Mouse (Mus musculus) adrenal gland, postnatal 10 days (tissue): Measurements from ENCODE around the gene Uggt2. TPM values are rescaled to one million over a fixed set of nuclear protein-coding genes. Genes with fewer than 3 reads are reported as not detected.
"Not testable (repeated sequence)": the region's sequence is repeated elsewhere in the genome, so short reads cannot be mapped to it uniquely, and the experiment has no call there.

Source experiments
- DNase-seq: peaks from one replicate; pipeline ENCODE4 v3.0.0; 2021; ENCODE audit warnings: mixed read lengths
- total RNA-seq, 2 experiments: library from RNA; stranded (reverse); gene quantifications; 2 replicates each; pipeline ENCODE4 v1.2.3; 2021

Uggt2 gene
- total RNA-seq, 2 experiments from 2014 or later = 9.7 to 11.6 TPM

DNA sequence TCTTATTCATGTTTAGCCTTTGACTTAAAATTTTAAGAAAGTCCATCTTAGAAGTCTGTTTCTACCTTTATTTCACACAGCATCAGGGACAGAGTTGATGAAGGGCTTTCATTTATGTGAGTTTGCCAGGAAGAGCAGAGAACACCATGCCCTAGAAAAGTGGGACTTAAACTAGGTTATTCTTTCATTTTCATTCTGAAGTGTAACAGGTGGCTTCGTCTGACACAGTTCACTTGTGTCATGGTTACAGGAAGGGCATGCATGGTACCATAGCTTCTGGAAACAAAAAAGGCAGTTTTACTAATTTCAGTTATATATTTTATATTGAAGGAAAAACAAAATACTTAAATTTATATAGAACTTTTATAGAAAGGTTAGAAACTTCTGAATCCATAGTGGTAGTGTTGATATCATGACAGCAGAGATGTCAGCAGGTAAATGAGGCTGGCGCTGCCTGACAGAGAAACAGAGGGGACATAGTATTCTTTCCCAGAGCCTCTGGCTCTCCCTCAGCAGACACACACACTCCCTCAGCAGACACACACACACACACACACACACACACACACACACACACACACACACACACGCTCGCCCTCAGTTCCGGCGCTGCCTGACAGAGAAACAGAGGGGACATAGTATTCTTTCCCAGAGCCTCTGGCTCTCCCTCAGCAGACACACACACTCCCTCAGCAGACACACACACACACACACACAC, 117.4 kb downstream of the Uggt2 start:
- DNase-seq = not testable (repeated sequence)

DNA sequence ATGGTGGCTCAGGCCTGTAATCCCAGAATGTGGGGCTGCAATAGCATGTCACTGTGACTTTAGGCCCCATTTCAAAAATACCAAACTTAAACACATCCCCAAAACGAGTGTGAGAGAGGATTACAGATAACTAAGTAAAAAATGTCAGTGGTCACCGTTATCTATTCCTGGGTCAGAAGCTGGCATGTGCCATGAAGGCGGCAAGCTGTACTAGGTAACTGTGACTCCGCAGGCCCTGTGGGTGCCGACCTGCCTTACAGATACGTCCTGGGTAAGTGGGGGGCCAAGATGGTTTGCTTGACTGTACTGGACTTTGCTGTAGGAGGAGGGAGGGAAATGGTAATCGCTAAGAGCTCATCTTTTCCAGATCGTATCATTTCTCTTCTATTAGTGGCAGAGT, 118.3 kb downstream of the Uggt2 start:
- DNase-seq = no peak

DNA sequence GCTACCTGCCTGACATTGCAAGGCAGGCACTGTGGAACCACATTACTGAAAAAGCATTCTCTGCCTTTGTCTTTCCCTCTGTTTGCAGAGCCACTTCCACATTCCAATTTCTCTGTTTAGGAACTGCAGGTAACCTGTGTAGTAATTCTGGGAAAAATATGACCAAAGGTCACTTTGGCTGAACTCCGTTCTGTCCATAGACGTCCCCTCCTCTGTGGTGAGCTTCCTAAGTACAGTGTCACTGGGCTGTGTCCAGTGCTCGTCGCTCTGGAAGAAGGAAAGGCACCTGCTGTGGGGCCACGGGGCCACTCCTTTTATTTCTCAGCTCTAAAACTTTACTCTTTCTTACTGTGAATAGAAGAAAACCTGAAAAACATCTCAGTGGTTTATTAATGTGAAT, 118.9 kb downstream of the Uggt2 start:
- DNase-seq = no peak

DNA sequence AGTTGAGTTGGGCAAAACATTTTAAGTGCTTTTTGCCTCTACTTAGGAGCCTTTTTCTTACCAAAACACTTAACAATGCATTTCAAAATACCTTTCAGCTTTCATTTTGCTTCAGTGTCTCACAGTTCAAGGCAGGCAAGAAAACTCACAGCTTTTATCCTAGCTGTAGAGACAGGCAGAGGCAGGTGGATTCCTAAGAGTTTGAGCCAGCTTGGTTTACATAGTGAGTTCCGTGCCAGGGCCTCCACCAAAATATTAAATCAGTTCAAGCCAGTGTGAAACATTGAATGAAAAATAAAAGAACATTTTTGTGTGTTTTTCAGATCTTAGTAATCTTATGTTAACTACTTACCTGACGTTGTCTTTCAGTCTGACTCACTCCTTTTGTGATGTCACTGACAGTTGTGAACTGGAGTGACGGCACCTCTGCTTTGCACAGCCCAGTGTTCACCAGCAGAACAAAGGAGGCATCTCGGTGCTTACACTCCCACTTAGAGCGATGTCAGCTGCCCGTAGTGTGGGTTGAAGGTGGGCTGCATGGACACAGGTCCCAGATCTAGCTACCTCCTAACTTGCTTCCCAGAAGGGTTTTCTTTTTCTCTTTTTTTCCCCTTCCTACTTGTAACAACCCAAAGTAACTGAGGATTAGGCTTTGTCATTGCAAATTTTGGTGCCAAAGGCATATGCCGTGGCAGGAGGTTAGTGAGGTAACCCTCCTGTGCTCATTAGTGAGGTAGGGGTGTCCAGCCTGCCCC, 119.5 kb downstream of the Uggt2 start:
- no peak for DNase-seq

DNA sequence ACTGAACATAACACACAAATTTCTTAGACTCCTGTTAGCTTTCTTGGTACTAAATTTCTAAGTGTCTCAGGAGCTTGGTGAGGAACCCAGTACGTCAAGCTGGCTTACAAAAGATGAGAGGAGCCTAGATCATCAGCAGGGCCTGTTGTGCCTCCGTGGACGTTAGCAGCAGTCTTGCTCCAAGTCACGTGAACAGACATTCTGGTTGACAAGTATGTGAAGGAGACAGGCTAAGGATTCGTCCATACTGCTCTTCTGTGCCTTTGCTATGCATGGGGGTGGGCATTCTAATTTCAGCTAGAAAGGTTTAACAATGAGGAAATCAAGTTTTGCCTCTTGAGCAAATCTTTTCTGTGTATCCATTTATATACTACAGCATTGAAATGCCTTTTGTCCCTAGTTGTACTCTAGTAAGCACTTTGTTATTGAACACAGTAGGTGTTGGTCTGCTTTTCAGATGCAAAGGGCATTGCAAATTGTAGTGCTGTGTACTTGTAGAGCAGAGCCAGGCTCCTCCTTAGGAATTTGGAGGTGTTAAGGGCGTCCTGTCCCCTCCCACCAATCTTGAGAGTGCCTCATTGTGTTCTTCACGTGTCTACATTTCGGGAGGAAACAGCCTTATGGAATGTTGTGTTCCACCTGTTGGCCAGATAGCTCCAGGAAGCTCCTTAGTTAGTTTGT, 122.0 kb downstream of the Uggt2 start:
- no peak for DNase-seq

DNA sequence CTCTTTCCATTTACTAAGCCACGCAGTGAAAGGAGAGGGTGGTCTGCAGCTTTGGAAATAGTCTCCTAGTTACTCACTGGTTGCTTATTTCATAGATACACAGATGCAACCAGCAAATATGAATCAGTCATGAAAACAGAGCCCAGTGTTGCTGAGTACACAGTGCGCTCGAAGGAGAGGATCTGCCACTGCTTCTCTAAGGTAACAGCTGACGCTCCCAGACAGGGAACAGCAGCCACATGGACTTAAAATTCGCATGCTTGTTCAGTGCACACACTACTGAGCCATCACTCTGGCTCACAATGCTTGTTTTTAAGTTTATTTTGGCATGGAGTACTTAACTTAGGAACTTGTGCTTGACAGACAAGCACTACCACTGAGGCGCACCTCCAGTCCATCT, 127.0 kb downstream of the Uggt2 start:
- no peak for DNase-seq

DNA sequence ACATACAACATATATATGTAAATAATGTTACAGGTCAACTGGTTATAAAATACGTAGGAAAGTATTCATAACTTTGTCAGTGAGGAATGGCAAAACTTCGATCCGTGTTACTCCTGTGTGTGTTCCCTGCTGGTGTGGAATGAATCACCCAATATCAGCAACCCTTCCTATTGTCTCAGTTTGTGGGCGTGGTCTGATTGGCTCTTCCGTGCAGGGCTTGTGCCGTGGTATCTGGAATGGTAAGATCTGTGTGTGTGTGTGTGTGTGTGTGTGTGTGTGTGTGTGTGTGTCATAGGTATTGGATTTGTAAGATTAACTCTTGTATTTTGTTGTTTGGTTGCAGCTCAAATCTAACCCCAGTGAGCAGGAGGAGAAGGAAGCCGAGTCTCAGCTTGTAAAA, 131.6 kb downstream of the Uggt2 start:
- no peak for DNase-seq

DNA sequence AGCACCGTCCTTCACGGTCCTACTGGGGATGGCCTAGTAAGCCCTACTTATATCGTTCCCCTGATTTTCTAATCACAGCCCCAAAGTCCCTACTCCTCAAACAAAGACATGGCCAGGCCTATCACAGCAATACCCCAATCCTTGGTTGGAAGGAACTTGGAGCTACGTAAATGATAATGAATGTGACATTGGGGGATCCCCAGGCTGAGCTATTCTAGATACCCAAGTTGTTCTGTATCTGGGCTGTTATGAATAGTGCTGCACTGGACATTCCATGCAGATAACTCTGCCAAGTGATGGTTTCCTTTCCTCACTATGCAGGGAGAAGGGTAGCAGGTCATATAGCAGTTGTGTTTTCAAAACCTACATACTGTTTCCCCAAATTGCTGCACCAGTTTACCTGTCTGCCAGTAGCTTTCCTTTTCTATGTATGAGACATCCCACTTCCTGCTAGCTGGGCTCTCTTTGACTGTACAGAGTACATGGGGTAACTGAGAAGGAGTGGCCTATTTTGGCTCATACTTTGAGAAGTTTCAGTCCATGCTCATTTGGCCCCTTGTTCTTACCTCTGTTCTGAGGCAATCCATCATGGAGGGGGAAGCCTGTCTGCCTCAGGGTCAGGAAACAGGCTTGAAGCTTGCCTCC, 133.8 kb downstream of the Uggt2 start:
- DNase-seq = no peak

DNA sequence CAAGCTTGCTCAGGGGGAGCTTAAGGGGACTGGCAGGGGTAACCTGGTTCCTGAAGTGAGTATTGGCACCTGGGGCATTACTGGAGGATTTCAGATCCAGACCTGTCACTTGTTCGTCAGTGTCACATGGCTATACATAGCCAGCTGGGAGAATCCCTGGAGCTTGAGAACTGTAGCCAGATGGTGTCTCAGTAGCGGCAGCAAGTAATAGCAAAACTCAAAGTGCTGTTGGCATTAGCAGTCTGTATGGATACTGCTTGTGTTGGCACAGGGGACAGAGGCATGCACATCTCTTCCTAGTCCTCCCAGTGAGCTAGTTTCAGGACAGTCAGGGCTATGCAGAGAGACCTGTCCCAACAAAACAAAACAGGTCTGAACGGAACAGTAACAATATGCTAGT, 141.2 kb downstream of the Uggt2 start:
- DNase-seq = no peak

DNA sequence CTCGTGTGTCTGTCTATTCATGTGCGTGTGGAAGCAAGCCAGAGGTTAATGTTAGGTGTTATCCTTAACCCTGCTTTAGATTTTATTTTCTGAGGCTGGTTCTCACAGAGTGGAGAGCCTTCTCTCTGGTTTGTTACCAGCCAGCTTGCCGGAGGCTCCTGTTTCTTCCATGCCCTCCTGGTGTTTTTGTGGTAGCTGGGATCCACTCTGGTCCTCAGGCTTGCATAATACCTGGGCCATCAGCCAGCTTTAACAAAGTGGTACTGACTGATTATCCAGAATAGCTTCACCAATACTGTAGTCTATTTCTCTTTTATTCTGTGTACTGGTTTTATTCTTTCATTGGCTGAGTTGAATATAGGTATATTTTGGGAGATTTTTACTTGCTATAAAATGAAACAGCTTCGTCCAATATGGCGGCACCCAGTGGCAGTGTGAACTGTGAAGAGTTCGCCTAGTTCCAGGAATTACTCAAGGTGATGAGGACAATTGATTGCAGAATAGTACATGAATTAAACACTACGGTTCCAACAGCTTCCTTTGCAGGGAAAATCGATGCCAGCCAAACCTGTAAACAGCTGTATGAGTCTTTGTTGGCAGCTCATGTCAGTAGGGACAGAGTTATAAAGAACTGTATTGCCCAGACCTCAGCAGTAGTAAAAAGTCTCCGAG, 147.2 kb downstream of the Uggt2 start:
- peak; percentile 35 for DNase-seq

DNA sequence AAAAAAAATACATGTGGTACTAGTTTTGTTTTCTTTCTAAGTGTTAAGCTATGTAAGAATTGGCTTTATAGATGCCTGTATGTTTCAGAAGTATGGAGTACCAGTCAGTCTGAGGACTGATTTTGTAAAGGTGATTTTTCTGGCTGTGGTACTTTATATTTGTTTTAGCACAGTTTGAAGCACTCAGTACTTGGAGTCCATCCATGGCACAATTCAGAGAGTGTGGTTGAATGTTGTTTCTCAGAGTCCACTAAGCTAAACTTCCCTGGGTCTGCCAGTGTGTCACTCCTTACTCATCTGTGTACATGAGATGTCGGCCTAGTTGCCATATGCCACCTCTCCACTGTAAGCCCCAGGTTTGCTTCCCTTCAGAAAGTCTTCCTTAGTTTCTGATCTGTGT, 150.4 kb downstream of the Uggt2 start:
- no peak for DNase-seq

DNA sequence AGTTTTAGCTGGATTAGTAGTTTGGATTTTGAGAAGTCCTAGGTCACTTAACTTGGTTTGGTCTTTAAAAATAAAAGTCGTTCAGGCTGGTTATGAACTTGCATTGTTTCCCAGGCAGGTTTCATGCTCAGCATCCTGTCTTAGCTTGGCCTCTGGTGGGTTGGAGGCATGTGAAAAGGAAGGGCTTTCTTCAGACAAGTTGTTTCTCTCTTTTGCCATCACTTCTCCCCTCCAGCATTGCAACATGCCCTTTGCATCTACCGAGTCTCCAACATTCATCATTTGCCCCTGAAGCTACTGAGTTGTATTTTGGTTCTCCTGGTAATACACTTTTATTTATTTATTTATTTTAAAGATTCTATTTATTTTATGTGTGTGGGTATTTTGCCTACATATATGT, 154.5 kb downstream of the Uggt2 start:
- DNase-seq = no peak

DNA sequence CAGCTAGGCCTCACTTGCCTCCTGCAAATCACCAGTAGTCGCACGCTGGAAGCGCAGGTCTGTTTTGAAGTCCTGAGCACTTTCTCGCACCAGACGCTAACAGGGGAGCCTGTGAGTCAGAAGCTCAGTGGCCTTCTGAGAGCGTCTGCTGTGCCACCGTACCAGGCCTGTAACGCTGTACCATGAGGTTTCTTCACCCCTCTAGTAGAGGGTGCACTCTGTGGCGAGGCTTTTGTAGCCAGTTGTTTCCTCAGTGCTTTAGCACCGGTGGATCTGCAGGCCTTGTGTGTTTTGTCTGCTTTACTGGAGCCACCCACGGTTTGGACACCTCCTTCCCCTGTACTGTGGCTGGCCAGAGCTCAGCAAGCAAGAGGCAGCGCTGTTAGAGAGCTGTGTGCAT, 157.2 kb downstream of the Uggt2 start:
- DNase-seq = peak; percentile 10

DNA sequence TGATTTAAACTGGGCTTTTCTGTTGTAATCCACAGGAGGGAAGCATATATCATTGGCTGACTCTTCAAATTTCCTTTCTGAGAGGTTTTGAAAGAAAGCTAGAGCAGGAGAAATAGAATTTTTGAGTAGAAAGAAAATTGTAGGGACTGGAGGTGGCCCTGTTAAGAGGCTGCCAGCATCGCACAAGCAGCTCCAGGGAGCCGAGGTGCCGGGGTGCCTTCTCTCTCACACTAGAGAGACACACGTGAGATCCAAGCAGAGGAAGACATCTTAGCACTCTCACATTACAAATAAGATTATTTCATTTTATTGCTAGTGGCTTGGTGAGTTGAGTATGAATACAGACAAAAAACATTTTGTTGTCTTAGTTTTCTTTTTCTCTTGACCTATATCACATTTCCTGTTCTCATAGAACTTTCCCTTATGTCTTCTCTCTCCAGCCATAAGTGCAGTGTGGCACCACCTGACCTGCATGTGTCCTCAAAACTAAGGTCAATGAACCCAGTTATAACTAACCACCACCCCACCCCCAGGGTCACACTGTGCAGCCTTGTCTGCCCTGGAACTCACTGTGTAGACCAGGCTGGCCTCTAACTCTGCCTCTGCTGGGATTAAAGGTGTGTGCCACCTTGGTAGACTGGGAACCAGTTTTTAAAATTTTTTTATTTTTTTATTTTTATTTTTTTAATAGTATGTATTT, 158.3 kb downstream of the Uggt2 start:
- DNase-seq = no peak

DNA sequence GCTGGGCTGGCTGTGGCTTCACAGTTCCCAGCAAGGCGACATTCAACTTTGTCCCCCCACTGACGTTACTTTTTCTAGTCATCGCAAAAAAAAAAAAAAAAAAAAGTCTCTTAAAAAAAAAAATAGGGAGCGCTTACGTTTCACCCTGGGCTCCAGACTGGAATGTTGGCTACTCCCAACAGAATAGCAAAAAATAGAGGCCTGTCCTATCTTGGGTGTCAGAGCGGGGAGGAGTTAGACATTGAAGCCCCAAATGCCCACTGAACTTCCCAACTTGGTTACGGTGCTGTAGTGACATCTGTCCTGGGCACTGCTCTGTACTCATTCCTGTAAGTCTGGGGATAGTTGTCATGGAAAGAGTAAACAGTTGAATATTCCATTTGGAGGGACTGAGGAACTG, 160.7 kb downstream of the Uggt2 start:
- peak; percentile 31 for DNase-seq

DNA sequence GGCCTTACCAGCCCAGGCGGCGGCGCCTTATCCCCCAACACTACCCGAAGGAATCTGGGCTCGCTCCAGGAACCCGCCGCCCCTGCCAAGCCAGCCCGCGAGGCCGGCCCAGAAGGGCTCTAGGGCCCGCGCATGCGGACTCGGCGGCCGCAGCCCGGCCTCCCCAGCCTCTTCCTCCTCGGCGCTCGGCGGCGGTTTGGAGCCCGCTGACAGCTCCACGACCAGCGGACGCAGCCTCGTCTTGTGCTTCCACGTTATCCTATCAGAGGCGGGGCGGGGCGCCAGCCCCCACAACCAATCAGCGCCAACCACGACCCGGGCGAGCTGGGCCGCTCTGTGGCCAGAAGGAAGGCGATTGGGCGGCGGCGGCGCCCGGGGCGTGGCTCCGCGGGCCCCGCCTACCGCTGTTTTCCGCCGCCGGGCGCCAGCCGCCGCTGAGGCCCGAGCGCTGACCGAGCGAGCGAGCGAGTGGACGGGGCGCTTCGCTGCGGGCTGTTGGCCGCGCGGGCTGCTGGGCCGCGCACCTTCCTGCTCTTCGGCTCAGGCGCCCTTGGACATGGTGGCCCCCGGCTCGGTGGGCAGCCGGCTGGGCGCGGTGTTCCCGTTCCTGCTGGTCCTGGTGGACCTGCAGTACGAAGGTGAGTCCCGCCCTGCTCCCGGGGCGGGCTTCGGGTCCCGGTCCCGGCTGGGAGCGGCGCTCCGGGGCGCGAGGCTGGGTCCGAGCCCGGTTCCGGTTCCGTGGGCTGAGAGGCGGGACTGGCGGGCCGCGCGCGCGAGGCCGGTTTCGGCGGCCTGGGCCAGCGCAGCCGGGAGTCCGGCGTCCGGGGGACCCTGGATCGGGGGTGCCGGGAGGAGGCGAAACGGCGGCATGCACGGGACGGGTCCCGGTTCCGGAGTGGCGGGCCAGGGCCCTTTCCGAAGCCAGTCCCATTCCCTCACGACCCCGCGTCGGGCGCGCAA, 161.4 kb downstream of the Uggt2 start, which contains the start of gene Dnajc3:
Dnajc3 (plus strand) TSS at position 444 of the 960 bp plus-strand sequence.
- peak; percentile 100 for DNase-seq

DNA sequence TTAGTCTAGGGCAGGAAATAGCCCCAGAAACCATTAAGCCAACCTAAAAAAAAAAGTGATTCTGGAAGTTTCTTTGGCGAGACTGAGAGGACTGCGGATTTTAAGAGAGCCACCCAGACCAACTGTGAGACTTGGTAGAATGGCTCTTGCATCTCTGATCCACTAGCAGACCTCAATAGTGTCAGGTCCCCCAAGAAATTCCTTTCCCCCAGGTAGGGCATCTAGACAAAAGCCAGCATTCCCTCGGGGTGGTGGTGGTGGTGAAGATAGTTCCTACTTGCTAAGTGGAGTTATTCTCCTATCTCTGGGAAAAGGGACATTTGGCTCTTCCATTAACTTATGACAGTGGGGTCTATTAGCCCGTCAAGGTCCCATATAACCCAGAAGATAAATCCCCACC, 162.3 kb downstream of the Uggt2 start:
- DNase-seq = no peak

DNA sequence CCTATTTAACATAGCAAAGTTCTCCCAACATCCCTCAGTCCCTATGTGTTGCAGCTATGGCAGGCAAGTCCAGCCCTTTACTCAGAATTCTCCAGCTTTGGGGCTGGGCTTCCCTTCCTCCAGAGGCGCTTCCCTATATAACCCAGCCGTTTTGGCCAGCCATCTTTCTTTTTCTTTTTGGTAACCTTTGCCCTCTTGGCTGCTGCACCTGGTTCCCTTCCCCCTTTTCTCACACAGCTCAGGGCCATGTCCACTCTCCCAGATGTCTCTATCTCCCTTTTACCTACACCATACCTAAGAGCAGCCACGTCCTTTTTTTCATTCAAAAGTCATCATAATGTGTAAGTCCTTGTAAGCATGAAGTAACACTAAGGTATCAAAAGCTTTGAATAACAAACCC, 163.0 kb downstream of the Uggt2 start:
- DNase-seq = no peak
